Comparison of ENCODE assay signal across 9 mouse cellular contexts in genomic region chr17:27989807-27990542, GRCm38 (mm10).
DNase-seq lines count a peak whose midpoint lies in the region; ATAC-seq lines count a peak whose summit lies in the region.
"Had no signal": no experiment of that assay in that cellular context is flagged by ENCODE, and none has a peak within 500 bp of the region (broad histone marks: within the 10 kb centered on the region; RNA-seq: fewer than 3 reads in every experiment).

No protein-coding gene starts in this region.

- WGBS in forebrain, embryonic 11.5 days, result 49% methylated on average over 15 of the region's 15 CpGs
- 17% methylated on average over 15 of the region's 15 CpGs for WGBS in lung, embryonic 15.5 days

- H3K9ac ChIP-seq in forebrain, embryonic 11.5 days (ENCODE audit: low read length), result no peak overlapping the region
- H3K9ac ChIP-seq in lung, embryonic 15.5 days, result no peak overlapping the region

- H3K36me3 ChIP-seq in forebrain, embryonic 11.5 days (ENCODE audit: control insufficient read depth, insufficient read depth, low read length), result no peaks in the 10 kb centered on the region; the same call in 1 of the 2 replicates
- peaks cover 53% of the 10 kb centered on the region for H3K36me3 ChIP-seq in lung, embryonic 15.5 days

- DNase-seq in ES-CJ7 (ENCODE audit: low read depth, low spot score), result peak; percentile 86
- peak; percentile 76 for DNase-seq in c-Kit-positive CD71-negative TER-119-negative erythroid progenitor cells, embryonic 14.5 days (ENCODE audit: low read depth)
- peak; percentile 91 for DNase-seq in forebrain, embryonic 11.5 days (ENCODE audit: low spot score)
- peak; percentile 89 to 93 for DNase-seq in heart, postnatal 14 days
- DNase-seq in layer of hippocampus, adult 11-12 months (ENCODE audit: low spot score), result peak; percentile 88
- peak; percentile 82 for DNase-seq in ovary, postnatal 36 days (ENCODE audit: low spot score)
- DNase-seq in thymus, postnatal 25 days, result peak; percentile 88

- H3K9me3 ChIP-seq in forebrain, embryonic 11.5 days (ENCODE audit: control insufficient read depth, low read length), result no peaks in the 10 kb centered on the region
- no peaks in the 10 kb centered on the region for H3K9me3 ChIP-seq in lung, embryonic 15.5 days

- H3K4me3 ChIP-seq in forebrain, embryonic 11.5 days (ENCODE audit: low read depth, low read length), result no peak overlapping the region
- no peak overlapping the region for H3K4me3 ChIP-seq in lung, embryonic 15.5 days

- H3K27me3 ChIP-seq in forebrain, embryonic 11.5 days (ENCODE audit: control insufficient read depth, insufficient read depth, low read length), result no peaks in the 10 kb centered on the region
- no peaks in the 10 kb centered on the region for H3K27me3 ChIP-seq in lung, embryonic 15.5 days

- H3K4me1 ChIP-seq in forebrain, embryonic 11.5 days (replicated peaks; ENCODE audit: control insufficient read depth, insufficient read depth, low read length), result 0 out of 2 replicates have a peak, but pooled peaks cover 2% of the 10 kb centered on the region
- H3K4me1 ChIP-seq in lung, embryonic 15.5 days, result peaks cover 29% of the 10 kb centered on the region

- intact Hi-C loops in heart, postnatal 14 days (cut with DNase I), result loop anchor here (1.0 to 5.0 kb wide), 4 partner anchors 58 to 172 kb away; partner anchors contain the start of genes Anks1 and Taf11

- H3K4me2 ChIP-seq in forebrain, embryonic 11.5 days (ENCODE audit: low read depth, low read length, severe bottlenecking), result no peak overlapping the region
- no peak overlapping the region for H3K4me2 ChIP-seq in lung, embryonic 15.5 days

- no peak overlapping the region for H3K27ac ChIP-seq in forebrain, embryonic 11.5 days (ENCODE audit: low read depth, low read length)
- H3K27ac ChIP-seq in lung, embryonic 15.5 days, result peak overlapping the region; percentile 79
- H3K27ac ChIP-seq: macrophage had no signal

- ATAC-seq in forebrain, embryonic 11.5 days (replicated peaks; ENCODE audit: low FRiP score), result peak; percentile 46; the same call in 1 of the 2 replicates
- ATAC-seq in lung, embryonic 15.5 days (ENCODE audit: borderline replicate concordance, extremely low read depth, low FRiP score, low TSS enrichment), result peak; percentile 56
